Mouse (Mus musculus) layer of hippocampus, adult 2 months (tissue): Measurements from ENCODE around the gene Rin2. TPM values are rescaled to one million over a fixed set of nuclear protein-coding genes. Genes with fewer than 3 reads are reported as not detected.

Source experiments
- DNase-seq, 2 experiments: peaks; one replicate each; pipeline ENCODE4 v3.0.0; 2022; ENCODE audit warnings: low spot score in 2 of 2
- H3K27ac ChIP-seq: fragments of 200-600 bp; 2 replicates; pipeline ENCODE4 v1.8.1; 2022
- H3K4me3 ChIP-seq: fragments of 200-600 bp; 2 replicates; pipeline ENCODE4 v1.8.1; 2022; ENCODE audit warnings: mild to moderate bottlenecking
- CTCF ChIP-seq: fragments of 200-600 bp; conservative IDR thresholded peaks from 2 replicates; pipeline ENCODE4 v1.8.1; 2022; ENCODE audit warnings: antibody characterized with exemption, mild to moderate bottlenecking, moderate library complexity
- total RNA-seq, 2 experiments: library from RNA; stranded (reverse); gene quantifications; 2 replicates each; pipeline ENCODE4 v1.2.3; 2021

The Rin2 gene
- total RNA-seq, 2 experiments from 2014 or later, result 33.3 to 33.9 TPM

- no peak overlapping the region for H3K4me3 ChIP-seq
- TF ChIP-seq CTCF, result no peak
- peak in 1 of 2 experiments; percentile 16 for DNase-seq
- H3K27ac ChIP-seq, result no peak overlapping the region
Measured at GRCm38 (mm10) chr2:145724288-145724687, 49.3 kb downstream of the Rin2 start.

- H3K4me3 ChIP-seq, result no peak overlapping the region
- TF ChIP-seq CTCF, result no peak
- no peak for DNase-seq
- no peak overlapping the region for H3K27ac ChIP-seq
Measured at GRCm38 (mm10) chr2:145729414-145729813, 54.4 kb downstream of the Rin2 start.

GRCm38 (mm10) chr2:145730189-145730880, 55.3 kb downstream of the Rin2 start:
- no peak for DNase-seq
- H3K4me3 ChIP-seq, result no peak overlapping the region
- TF ChIP-seq CTCF, result no peak

GRCm38 (mm10) chr2:145730905-145731304, 55.9 kb downstream of the Rin2 start:
- no peak overlapping the region for H3K4me3 ChIP-seq
- no peak for TF ChIP-seq CTCF

More at GRCm38 (mm10) chr2:145730189-145730880, 55.3 kb downstream of the Rin2 start:
- no peak overlapping the region for H3K27ac ChIP-seq

GRCm38 (mm10) chr2:145735079-145735478, 60.1 kb downstream of the Rin2 start:
- DNase-seq, result no peak
- no peak overlapping the region for H3K4me3 ChIP-seq
- no peak overlapping the region for H3K27ac ChIP-seq
- no peak for TF ChIP-seq CTCF

More at GRCm38 (mm10) chr2:145730905-145731304, 55.9 kb downstream of the Rin2 start:
- no peak overlapping the region for H3K27ac ChIP-seq
- DNase-seq, result no peak

GRCm38 (mm10) chr2:145736543-145736942, 61.5 kb downstream of the Rin2 start:
- no peak for TF ChIP-seq CTCF
- DNase-seq, result no peak
- H3K4me3 ChIP-seq, result no peak overlapping the region
- H3K27ac ChIP-seq, result no peak overlapping the region

- no peak for TF ChIP-seq CTCF
- H3K27ac ChIP-seq, result no peak overlapping the region
- no peak for DNase-seq
Measured at GRCm38 (mm10) chr2:145737196-145737595, 62.2 kb downstream of the Rin2 start.

GRCm38 (mm10) chr2:145740729-145741128, 65.7 kb downstream of the Rin2 start:
- TF ChIP-seq CTCF, result no peak
- DNase-seq, result no peak

More at GRCm38 (mm10) chr2:145737196-145737595, 62.2 kb downstream of the Rin2 start:
- no peak overlapping the region for H3K4me3 ChIP-seq

GRCm38 (mm10) chr2:145742795-145743710, 68.0 kb downstream of the Rin2 start:
- no peak for TF ChIP-seq CTCF
- no peak overlapping the region for H3K27ac ChIP-seq
- no peak overlapping the region for H3K4me3 ChIP-seq
- DNase-seq, result no peak

More at GRCm38 (mm10) chr2:145740729-145741128, 65.7 kb downstream of the Rin2 start:
- Histone ChIP-seq H3K4me3 (no peak overlapping the region), H3K27ac (no peak overlapping the region)

- Histone ChIP-seq H3K27ac (no peak overlapping the region), H3K4me3 (no peak overlapping the region)
- TF ChIP-seq CTCF, result no peak
- DNase-seq, result no peak
Measured at GRCm38 (mm10) chr2:145746406-145746805, 71.4 kb downstream of the Rin2 start.

- TF ChIP-seq CTCF, result no peak
Measured at GRCm38 (mm10) chr2:145749645-145750044, 74.6 kb downstream of the Rin2 start.

GRCm38 (mm10) chr2:145752572-145752971, 77.6 kb downstream of the Rin2 start:
- DNase-seq, result peak in 1 of 2 experiments; percentile 18
- TF ChIP-seq CTCF, result no peak
- Histone ChIP-seq H3K4me3 (no peak overlapping the region), H3K27ac (no peak overlapping the region)

More at GRCm38 (mm10) chr2:145749645-145750044, 74.6 kb downstream of the Rin2 start:
- DNase-seq, result no peak
- Histone ChIP-seq H3K4me3 (no peak overlapping the region), H3K27ac (no peak overlapping the region)

GRCm38 (mm10) chr2:145753973-145754372, 79.0 kb downstream of the Rin2 start:
- Histone ChIP-seq H3K4me3 (no peak overlapping the region), H3K27ac (no peak overlapping the region)
- TF ChIP-seq CTCF, result no peak

More at GRCm38 (mm10) chr2:145753973-145754372, 79.0 kb downstream of the Rin2 start:
- DNase-seq, result no peak
